In the genomic region with DNA sequence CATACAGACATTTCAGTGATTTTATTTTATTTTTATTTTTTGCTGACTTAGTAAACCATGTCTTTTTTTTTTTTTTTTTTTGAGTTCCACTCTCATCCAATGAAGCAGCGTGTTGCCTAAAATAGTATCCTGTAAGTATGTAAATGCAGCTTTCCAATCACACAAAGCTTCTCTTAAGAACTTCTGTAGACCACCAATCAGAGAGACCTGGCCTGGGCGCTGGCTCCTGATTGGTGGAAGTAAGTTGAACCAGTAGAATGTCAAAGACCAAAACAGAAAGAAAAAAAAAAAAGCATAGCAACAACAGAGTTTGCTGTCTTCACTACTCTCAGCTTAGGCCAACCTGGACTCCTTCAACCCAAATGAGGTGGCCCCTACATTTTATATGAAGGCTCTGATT, we compare ENCODE assay signal across 9 mouse cellular contexts. TPM values are rescaled to one million over a fixed set of nuclear protein-coding genes. Genes with fewer than 3 reads are reported as not detected.
DNase-seq lines count a peak whose midpoint lies in the region; ATAC-seq lines count a peak whose summit lies in the region.
"Had no signal": no experiment of that assay in that cellular context is flagged by ENCODE, and none has a peak within 500 bp of the region (broad histone marks: within the 10 kb centered on the region; RNA-seq: fewer than 3 reads in every experiment).

No protein-coding gene starts in this region.

- H3K4me1 ChIP-seq in heart, embryonic 12.5 days (replicated peaks) = peaks cover 19% of the 10 kb centered on the region
- H3K4me1 ChIP-seq in embryonic facial prominence, embryonic 12.5 days = peaks cover 8% of the 10 kb centered on the region; the same call in 1 of the 2 replicates
- H3K4me1 ChIP-seq in intestine, embryonic 16.5 days (ENCODE audit: control insufficient read depth, insufficient read depth, low read length) = peaks cover 18% of the 10 kb centered on the region
- H3K4me1 ChIP-seq in midbrain, embryonic 13.5 days (replicated peaks) = peaks cover 12% of the 10 kb centered on the region

- H3K9me3 ChIP-seq in heart, embryonic 12.5 days (replicated peaks) = no peaks in the 10 kb centered on the region
- H3K9me3 ChIP-seq in embryonic facial prominence, embryonic 12.5 days = no peaks in the 10 kb centered on the region
- no peaks in the 10 kb centered on the region for H3K9me3 ChIP-seq in intestine, embryonic 16.5 days (ENCODE audit: control insufficient read depth, low read length)
- no peaks in the 10 kb centered on the region for H3K9me3 ChIP-seq in midbrain, embryonic 13.5 days

- DNase-seq in heart, adult 8-10 months (ENCODE audit: low spot score) = no peak
- no peak for DNase-seq in gastrocnemius, postnatal 10 days
- DNase-seq in left cerebral cortex, adult 9 months (ENCODE audit: low spot score in 2 of 2) = no peak
- DNase-seq in right cerebral cortex, adult 18-20 months = no peak

- 57% methylated on average over 2 of the region's 2 CpGs for WGBS in heart, embryonic 12.5 days
- 50% methylated on average over 2 of the region's 2 CpGs for WGBS in embryonic facial prominence, embryonic 12.5 days
- 74% methylated on average over 2 of the region's 2 CpGs for WGBS in intestine, embryonic 16.5 days
- 34% methylated on average over 2 of the region's 2 CpGs for WGBS in midbrain, embryonic 13.5 days

- ATAC-seq in heart, embryonic 12.5 days (ENCODE audit: insufficient number of reproducible peaks, low FRiP score) = 0 out of 2 replicates have a peak, but pooled peaks have one; percentile 29
- 0 out of 2 replicates have a peak, but pooled peaks have one; percentile 6 for ATAC-seq in embryonic facial prominence, embryonic 12.5 days (ENCODE audit: insufficient number of reproducible peaks, insufficient read depth, low FRiP score, low TSS enrichment)
- ATAC-seq in intestine, embryonic 16.5 days = no peak
- ATAC-seq in midbrain, embryonic 13.5 days = peak; percentile 27; the same call in 1 of the 2 replicates

- H3K4me2 ChIP-seq in heart, embryonic 12.5 days = peak overlapping the region; percentile 67
- H3K4me2 ChIP-seq in embryonic facial prominence, embryonic 12.5 days (replicated peaks) = peak overlapping the region; percentile 39
- peak overlapping the region; percentile 32 for H3K4me2 ChIP-seq in intestine, embryonic 16.5 days (ENCODE audit: low read depth, low read length)
- peak overlapping the region; percentile 45 for H3K4me2 ChIP-seq in midbrain, embryonic 13.5 days (replicated peaks)

- H3K27ac ChIP-seq in heart, embryonic 12.5 days (ENCODE audit: poor library complexity, severe bottlenecking) = peak overlapping the region; percentile 53
- H3K27ac ChIP-seq in embryonic facial prominence, embryonic 12.5 days = no peak overlapping the region
- no peak overlapping the region for H3K27ac ChIP-seq in intestine, embryonic 16.5 days (ENCODE audit: low read length)
- H3K27ac ChIP-seq in midbrain, embryonic 13.5 days = no peak overlapping the region

- H3K36me3 ChIP-seq in heart, embryonic 12.5 days = no peaks in the 10 kb centered on the region
- no peaks in the 10 kb centered on the region for H3K36me3 ChIP-seq in embryonic facial prominence, embryonic 12.5 days
- H3K36me3 ChIP-seq in intestine, embryonic 16.5 days (ENCODE audit: control insufficient read depth, insufficient read depth, low read length) = no peaks in the 10 kb centered on the region
- no peaks in the 10 kb centered on the region for H3K36me3 ChIP-seq in midbrain, embryonic 13.5 days

- peak overlapping the region; percentile 61; the same call in 1 of the 2 replicates for H3K9ac ChIP-seq in heart, embryonic 12.5 days
- no peak overlapping the region for H3K9ac ChIP-seq in embryonic facial prominence, embryonic 12.5 days
- H3K9ac ChIP-seq in intestine, embryonic 16.5 days (ENCODE audit: low read depth, low read length) = peak overlapping the region; percentile 20; the same call in 1 of the 2 replicates
- H3K9ac ChIP-seq in midbrain, embryonic 13.5 days (replicated peaks) = no peak overlapping the region

- no peaks in the 10 kb centered on the region for H3K27me3 ChIP-seq in heart, embryonic 12.5 days (replicated peaks)
- H3K27me3 ChIP-seq in embryonic facial prominence, embryonic 12.5 days = no peaks in the 10 kb centered on the region
- H3K27me3 ChIP-seq in intestine, embryonic 16.5 days (replicated peaks; ENCODE audit: control insufficient read depth, insufficient read depth, low read length) = no peaks in the 10 kb centered on the region
- H3K27me3 ChIP-seq in midbrain, embryonic 13.5 days = no peaks in the 10 kb centered on the region

- H3K4me3 ChIP-seq in heart, embryonic 12.5 days = peak overlapping the region; percentile 29
- no peak overlapping the region for H3K4me3 ChIP-seq in embryonic facial prominence, embryonic 12.5 days
- peak overlapping the region; percentile 5; the same call in 1 of the 2 replicates for H3K4me3 ChIP-seq in intestine, embryonic 16.5 days (ENCODE audit: low read length)
- 0 out of 2 replicates have a peak overlapping the region, but pooled peaks have one; percentile 14 for H3K4me3 ChIP-seq in midbrain, embryonic 13.5 days (replicated peaks)
- H3K4me3 ChIP-seq: erythroblast, embryonic 14.5 days had no signal

RNA-seq across cellular contexts. Expression of gene Ankrd37, which starts 4.8 kb away (rescaled TPM):
- polyA plus RNA-seq in heart, embryonic 12.5 days (2016; fragmentation: Nextera tagmentation; extraction: Ambion mirVana) = 13.4 and 15.9 TPM in 2 replicates
- 10 to 100 TPM in 1 of 4 experiments, 1 to 10 TPM in 3; 4.0 to 10.6 (median 6.6) TPM for total RNA-seq in heart, adult 8-10 months (2022)
- polyA plus RNA-seq in embryonic facial prominence, embryonic 12.5 days (2016; fragmentation: Nextera tagmentation; extraction: Ambion mirVana) = 19.4 and 20.0 TPM in 2 replicates
- polyA plus RNA-seq in intestine, embryonic 16.5 days (2015; fragmentation: Nextera tagmentation; extraction: Ambion mirVana) = 31.7 and 43.8 TPM in 2 replicates
- polyA plus RNA-seq in midbrain, embryonic 13.5 days (2015; fragmentation: Nextera tagmentation; extraction: Ambion mirVana) = 32.3 and 32.6 TPM in 2 replicates
- 1 to 10 TPM; 1.5 to 2.9 TPM for total RNA-seq in gastrocnemius, postnatal 10 days (2021)

RNA-seq across cellular contexts. Expression of gene Lrp2bp, which starts 11.2 kb away (rescaled TPM):
- polyA plus RNA-seq in heart, embryonic 12.5 days (2016; fragmentation: Nextera tagmentation; extraction: Ambion mirVana) = 0.85 and 1.0 TPM in 2 replicates
- total RNA-seq in heart, adult 8-10 months (2022) = 1 to 10 TPM in 3 of 4 experiments, under 1 TPM in 1; 0.78 to 2.2 (median 1.0) TPM
- 0.29 and 0.31 TPM in 2 replicates for polyA plus RNA-seq in embryonic facial prominence, embryonic 12.5 days (2016; fragmentation: Nextera tagmentation; extraction: Ambion mirVana)
- 0.38 and 1.0 TPM in 2 replicates for polyA plus RNA-seq in intestine, embryonic 16.5 days (2015; fragmentation: Nextera tagmentation; extraction: Ambion mirVana)
- polyA plus RNA-seq in midbrain, embryonic 13.5 days (2015; fragmentation: Nextera tagmentation; extraction: Ambion mirVana) = 0.55 and 0.62 TPM in 2 replicates
- total RNA-seq in gastrocnemius, postnatal 10 days (2021) = 1 to 10 TPM in 1 of 2 experiments, under 1 TPM in 1; 0.66 to 2.2 TPM
- polyA plus RNA-seq: erythroblast, embryonic 14.5 days had no signal

RNA-seq across cellular contexts. Expression of gene Ufsp2, which starts 35.0 kb away (rescaled TPM):
- 52.4 and 63.7 TPM in 2 replicates for polyA plus RNA-seq in heart, embryonic 12.5 days (2016; fragmentation: Nextera tagmentation; extraction: Ambion mirVana)
- total RNA-seq in heart, adult 8-10 months (2022) = 10 to 100 TPM; 26.5 to 32.9 (median 27.4) TPM
- polyA plus RNA-seq in embryonic facial prominence, embryonic 12.5 days (2016; fragmentation: Nextera tagmentation; extraction: Ambion mirVana) = 75.2 and 76.5 TPM in 2 replicates
- 78.0 and 83.1 TPM in 2 replicates for polyA plus RNA-seq in intestine, embryonic 16.5 days (2015; fragmentation: Nextera tagmentation; extraction: Ambion mirVana)
- 60.3 and 62.6 TPM in 2 replicates for polyA plus RNA-seq in midbrain, embryonic 13.5 days (2015; fragmentation: Nextera tagmentation; extraction: Ambion mirVana)
- 10 to 100 TPM; 37.2 to 37.8 TPM for total RNA-seq in gastrocnemius, postnatal 10 days (2021)

RNA-seq across cellular contexts. Expression of gene 1700029J07Rik, which starts 35.3 kb away (rescaled TPM):
- 2.5 and 3.2 TPM in 2 replicates for polyA plus RNA-seq in heart, embryonic 12.5 days (2016; fragmentation: Nextera tagmentation; extraction: Ambion mirVana)
- 1 to 10 TPM in 1 of 4 experiments, under 1 TPM in 3; 0.35 to 1.1 (median 0.58) TPM for total RNA-seq in heart, adult 8-10 months (2022)
- 4.5 and 5.4 TPM in 2 replicates for polyA plus RNA-seq in embryonic facial prominence, embryonic 12.5 days (2016; fragmentation: Nextera tagmentation; extraction: Ambion mirVana)
- 2.2 and 2.4 TPM in 2 replicates for polyA plus RNA-seq in intestine, embryonic 16.5 days (2015; fragmentation: Nextera tagmentation; extraction: Ambion mirVana)
- polyA plus RNA-seq in midbrain, embryonic 13.5 days (2015; fragmentation: Nextera tagmentation; extraction: Ambion mirVana) = 4.0 and 4.8 TPM in 2 replicates
- total RNA-seq in gastrocnemius, postnatal 10 days (2021) = under 1 TPM; 0.68 TPM
- polyA plus RNA-seq: erythroblast, embryonic 14.5 days had no signal

Comparison
In these comparisons a context has a peak if more than half of its experiments do, and no peak if none do; other contexts are left out.
1. H3K9ac ChIP-seq: peak in heart, embryonic 12.5 days (single experiment) and intestine, embryonic 16.5 days (single experiment); none in embryonic facial prominence, embryonic 12.5 days (single experiment) and midbrain, embryonic 13.5 days (single experiment).
2. Peak in every context shown above with its lines, with median percentiles within 50 percentile points of each other: H3K4me2 ChIP-seq.